Mouse (Mus musculus): ENCODE measurements around the gene Atg9b. TPM values are rescaled to one million over a fixed set of nuclear protein-coding genes. Genes with fewer than 3 reads are reported as not detected.
A peak's percentile ranks its signal among the peaks of the same experiment; 100 is the strongest.

Atg9b gene
- 10.3 and 10.6 TPM in 2 replicates for polyA plus RNA-seq (2011; ENCODE audit: insufficient read depth, insufficient read length, low read depth, missing spikeins)

GRCm38 (mm10) chr5:24391864-24392263 is at the start of gene Atg9b:
Gene Atg9b, minus strand, starts transcription at chr5:24392143.
- no peaks in the 10 kb centered on the region for H3K36me3 ChIP-seq (ENCODE audit: control insufficient read depth, insufficient read depth, low read length, poor library complexity, severe bottlenecking)
- H3K27ac ChIP-seq (ENCODE audit: insufficient read depth, low read length) = peak within 1 kb of the TSS; percentile 22; the same call in 1 of the 2 replicates
- no peaks in the 10 kb centered on the region for H3K9me3 ChIP-seq (replicated peaks; ENCODE audit: control insufficient read depth, insufficient read depth, low read length, poor library complexity, severe bottlenecking)
- peak within 1 kb of the TSS; percentile 28 for H3K9ac ChIP-seq (ENCODE audit: low read depth, poor library complexity, severe bottlenecking)
- H3K4me3 ChIP-seq (ENCODE audit: low read depth, low read length) = peak within 1 kb of the TSS; percentile 29
- TF ChIP-seq POLR2A (IDR thresholded peaks at IDR 0.05; ENCODE audit: insufficient read depth, low read length) = no peak
- TF ChIP-seq EP300 (IDR thresholded peaks at IDR 0.05; ENCODE audit: insufficient read depth, low read depth, low read length) = no peak
- no peak for TF ChIP-seq CTCF (IDR thresholded peaks at IDR 0.05; ENCODE audit: low read depth, low read length)
- H3K27me3 ChIP-seq (ENCODE audit: control insufficient read depth, insufficient read depth, low read length, poor library complexity, severe bottlenecking) = no peaks in the 10 kb centered on the region
- H3K4me1 ChIP-seq (ENCODE audit: control insufficient read depth, insufficient read depth, low read length) = peaks cover 6% of the 10 kb centered on the region

- Histone ChIP-seq H3K9ac (ENCODE audit: low read depth, poor library complexity, severe bottlenecking) (no peak overlapping the region), H3K4me3 (ENCODE audit: low read depth, low read length) (no peak overlapping the region), H3K36me3 (ENCODE audit: control insufficient read depth, insufficient read depth, low read length, poor library complexity, severe bottlenecking) (no peaks in the 10 kb centered on the region; the same call in 1 of the 2 replicates), H3K9me3 (replicated peaks; ENCODE audit: control insufficient read depth, insufficient read depth, low read length, poor library complexity, severe bottlenecking) (no peaks in the 10 kb centered on the region), H3K4me1 (ENCODE audit: control insufficient read depth, insufficient read depth, low read length) (peaks cover 2% of the 10 kb centered on the region), H3K27ac (ENCODE audit: insufficient read depth, low read length) (no peak overlapping the region), H3K27me3 (ENCODE audit: control insufficient read depth, insufficient read depth, low read length, poor library complexity, severe bottlenecking) (no peaks in the 10 kb centered on the region)
- TF ChIP-seq EP300 (IDR thresholded peaks at IDR 0.05; ENCODE audit: insufficient read depth, low read depth, low read length) = no peak
- no peak for TF ChIP-seq CTCF (IDR thresholded peaks at IDR 0.05; ENCODE audit: low read depth, low read length)
- no peak for TF ChIP-seq POLR2A (IDR thresholded peaks at IDR 0.05; ENCODE audit: insufficient read depth, low read length)
These were observed 49.2 kb upstream of the Atg9b start for GRCm38 (mm10) chr5:24441187-24441586.

GRCm38 (mm10) chr5:24433993-24434392 is 42.0 kb upstream of the Atg9b start:
- no peaks in the 10 kb centered on the region for H3K4me1 ChIP-seq (ENCODE audit: control insufficient read depth, insufficient read depth, low read length)
- H3K36me3 ChIP-seq (ENCODE audit: control insufficient read depth, insufficient read depth, low read length, poor library complexity, severe bottlenecking) = peaks cover 9% of the 10 kb centered on the region
- no peaks in the 10 kb centered on the region for H3K9me3 ChIP-seq (replicated peaks; ENCODE audit: control insufficient read depth, insufficient read depth, low read length, poor library complexity, severe bottlenecking)
- no peaks in the 10 kb centered on the region for H3K27me3 ChIP-seq (ENCODE audit: control insufficient read depth, insufficient read depth, low read length, poor library complexity, severe bottlenecking)
- TF ChIP-seq CTCF (IDR thresholded peaks at IDR 0.05; ENCODE audit: low read depth, low read length) = no peak
- no peak for TF ChIP-seq POLR2A (IDR thresholded peaks at IDR 0.05; ENCODE audit: insufficient read depth, low read length)
- no peak for TF ChIP-seq EP300 (IDR thresholded peaks at IDR 0.05; ENCODE audit: insufficient read depth, low read depth, low read length)
- H3K9ac ChIP-seq (ENCODE audit: low read depth, poor library complexity, severe bottlenecking) = no peak overlapping the region
- H3K27ac ChIP-seq (ENCODE audit: insufficient read depth, low read length) = no peak overlapping the region
- 0 out of 2 replicates have a peak overlapping the region, but pooled peaks have one; percentile 9 for H3K4me3 ChIP-seq (ENCODE audit: low read depth, low read length)

GRCm38 (mm10) chr5:24428596-24428995 is 36.7 kb upstream of the Atg9b start:
- no peak overlapping the region for H3K27ac ChIP-seq (ENCODE audit: insufficient read depth, low read length)
- H3K36me3 ChIP-seq (ENCODE audit: control insufficient read depth, insufficient read depth, low read length, poor library complexity, severe bottlenecking) = peaks cover 9% of the 10 kb centered on the region
- TF ChIP-seq EP300 (IDR thresholded peaks at IDR 0.05; ENCODE audit: insufficient read depth, low read depth, low read length) (no peak), POLR2A (IDR thresholded peaks at IDR 0.05; ENCODE audit: insufficient read depth, low read length) (no peak), CTCF (IDR thresholded peaks at IDR 0.05; ENCODE audit: low read depth, low read length) (no peak)
- H3K9ac ChIP-seq (ENCODE audit: low read depth, poor library complexity, severe bottlenecking) = peak overlapping the region; percentile 30
- peak overlapping the region; percentile 58 for H3K4me3 ChIP-seq (ENCODE audit: low read depth, low read length)
- H3K27me3 ChIP-seq (ENCODE audit: control insufficient read depth, insufficient read depth, low read length, poor library complexity, severe bottlenecking) = no peaks in the 10 kb centered on the region
- H3K9me3 ChIP-seq (replicated peaks; ENCODE audit: control insufficient read depth, insufficient read depth, low read length, poor library complexity, severe bottlenecking) = no peaks in the 10 kb centered on the region
- peaks cover 10% of the 10 kb centered on the region for H3K4me1 ChIP-seq (ENCODE audit: control insufficient read depth, insufficient read depth, low read length)

GRCm38 (mm10) chr5:24427981-24428402 is 36.0 kb upstream of the Atg9b start:
- peaks cover 5% of the 10 kb centered on the region; the same call in 1 of the 2 replicates for H3K36me3 ChIP-seq (ENCODE audit: control insufficient read depth, insufficient read depth, low read length, poor library complexity, severe bottlenecking)
- H3K4me1 ChIP-seq (ENCODE audit: control insufficient read depth, insufficient read depth, low read length) = peaks cover 10% of the 10 kb centered on the region
- peak overlapping the region; percentile 58 for H3K4me3 ChIP-seq (ENCODE audit: low read depth, low read length)
- no peaks in the 10 kb centered on the region for H3K9me3 ChIP-seq (replicated peaks; ENCODE audit: control insufficient read depth, insufficient read depth, low read length, poor library complexity, severe bottlenecking)
- peak overlapping the region; percentile 30 for H3K9ac ChIP-seq (ENCODE audit: low read depth, poor library complexity, severe bottlenecking)
- TF ChIP-seq EP300 (IDR thresholded peaks at IDR 0.05; ENCODE audit: insufficient read depth, low read depth, low read length) = no peak
- TF ChIP-seq POLR2A (IDR thresholded peaks at IDR 0.05; ENCODE audit: insufficient read depth, low read length) = no peak
- TF ChIP-seq CTCF (IDR thresholded peaks at IDR 0.05; ENCODE audit: low read depth, low read length) = no peak
- H3K27me3 ChIP-seq (ENCODE audit: control insufficient read depth, insufficient read depth, low read length, poor library complexity, severe bottlenecking) = no peaks in the 10 kb centered on the region
- H3K27ac ChIP-seq (ENCODE audit: insufficient read depth, low read length) = no peak overlapping the region

- no peaks in the 10 kb centered on the region for H3K9me3 ChIP-seq (replicated peaks; ENCODE audit: control insufficient read depth, insufficient read depth, low read length, poor library complexity, severe bottlenecking)
- no peak overlapping the region for H3K9ac ChIP-seq (ENCODE audit: low read depth, poor library complexity, severe bottlenecking)
- peaks cover 10% of the 10 kb centered on the region for H3K4me1 ChIP-seq (ENCODE audit: control insufficient read depth, insufficient read depth, low read length)
- no peaks in the 10 kb centered on the region for H3K27me3 ChIP-seq (ENCODE audit: control insufficient read depth, insufficient read depth, low read length, poor library complexity, severe bottlenecking)
- H3K4me3 ChIP-seq (ENCODE audit: low read depth, low read length) = no peak overlapping the region
- H3K27ac ChIP-seq (ENCODE audit: insufficient read depth, low read length) = peak overlapping the region; percentile 11; the same call in 1 of the 2 replicates
- TF ChIP-seq EP300 (IDR thresholded peaks at IDR 0.05; ENCODE audit: insufficient read depth, low read depth, low read length) (no peak), POLR2A (IDR thresholded peaks at IDR 0.05; ENCODE audit: insufficient read depth, low read length) (no peak), CTCF (IDR thresholded peaks at IDR 0.05; ENCODE audit: low read depth, low read length) (peak; percentile 5)
- H3K36me3 ChIP-seq (ENCODE audit: control insufficient read depth, insufficient read depth, low read length, poor library complexity, severe bottlenecking) = peaks cover 5% of the 10 kb centered on the region; the same call in 1 of the 2 replicates
These were observed 35.3 kb upstream of the Atg9b start for GRCm38 (mm10) chr5:24427285-24427633.
